Mouse (Mus musculus) forebrain, embryonic 16.5 days (tissue): ENCODE measurements around the gene Trim26. TPM values are rescaled to one million over a fixed set of nuclear protein-coding genes. Genes with fewer than 3 reads are reported as not detected.

ENCODE experiments used
- ATAC-seq: fragments of 200-750 bp; cut with Nextera tagmentation; 2 replicates; pipeline ENCODE4 v1.8.0; 2017; ENCODE audit warnings: mild to moderate bottlenecking, moderate library complexity
- H3K27ac ChIP-seq: fragments of 300-500 bp; sonication (generic); 2 replicates; pipeline ENCODE4 v1.5.1; 2014; ENCODE audit warnings: low read length, control low read depth
- H3K27me3 ChIP-seq: fragments of 300-500 bp; sonication (generic); replicated peaks from 2 replicates; pipeline ENCODE4 v1.6.1; 2014; ENCODE audit warnings: low read length; ENCODE audit not compliant: control insufficient read depth, insufficient read depth
- H3K36me3 ChIP-seq: fragments of 300-500 bp; sonication (generic); 2 replicates; pipeline ENCODE4 v1.6.1; 2014; ENCODE audit not compliant: control insufficient read depth, insufficient read depth
- H3K4me1 ChIP-seq: fragments of 300-500 bp; sonication (generic); replicated peaks from 2 replicates; pipeline ENCODE4 v1.6.1; 2014; ENCODE audit warnings: low read length; ENCODE audit not compliant: control insufficient read depth, insufficient read depth
- H3K4me2 ChIP-seq: fragments of 300-500 bp; sonication (generic); 2 replicates; pipeline ENCODE4 v1.6.1; 2014; ENCODE audit warnings: mild to moderate bottlenecking, low read length, control low read depth
- H3K4me3 ChIP-seq: fragments of 300-500 bp; sonication (generic); replicated peaks from 2 replicates; pipeline ENCODE4 v1.5.1; 2014; ENCODE audit warnings: mild to moderate bottlenecking, low read length, control low read depth
- H3K9ac ChIP-seq: fragments of 300-500 bp; sonication (generic); replicated peaks from 2 replicates; pipeline ENCODE4 v1.6.1; 2014; ENCODE audit warnings: low read depth, low read length, control low read depth
- H3K9me3 ChIP-seq: fragments of 300-500 bp; sonication (generic); 2 replicates; pipeline ENCODE4 v1.6.1; 2016; ENCODE audit warnings: low read length; ENCODE audit not compliant: control insufficient read depth
- WGBS: fragments of 180-500 bp; shearing (Covaris S2); extraction: QIAGEN DNeasy Blood & Tissue Kit; methylation state at CpG from one replicate; pipeline ENCODE4 v1.1.7; 2014; 5-methylcytosine and 5-hydroxymethylcytosine counted together
- polyA plus RNA-seq: library from polyadenylated mRNA; unstranded; fragments of >200 nt; fragmentation: Nextera tagmentation; extraction: Ambion mirVana; gene quantifications from 2 replicates; pipeline ENCODE4 v1.2.1, GENCODE M21; 2015

Gene Trim26
- polyA plus RNA-seq, 1 experiment from 2014 or later: 38.2 TPM

- H3K27ac ChIP-seq: no peak overlapping the region
- H3K9me3 ChIP-seq: no peaks in the 10 kb centered on the region
- no peaks in the 10 kb centered on the region for H3K4me1 ChIP-seq
- no peak for ATAC-seq
- no peak overlapping the region for H3K4me3 ChIP-seq
- no peak overlapping the region for H3K9ac ChIP-seq
- no peaks in the 10 kb centered on the region for H3K36me3 ChIP-seq
- no peak overlapping the region for H3K4me2 ChIP-seq
- no peaks in the 10 kb centered on the region for H3K27me3 ChIP-seq
Measured at GRCm38 (mm10) chr17:36844286-36844719, 7.4 kb downstream of the Trim26 start.

GRCm38 (mm10) chr17:36844725-36845124 lies 7.8 kb downstream of the Trim26 start:
- H3K4me2 ChIP-seq: no peak overlapping the region
- no peaks in the 10 kb centered on the region for H3K27me3 ChIP-seq
- no peak overlapping the region for H3K27ac ChIP-seq
- no peaks in the 10 kb centered on the region for H3K36me3 ChIP-seq
- ATAC-seq: no peak
- 50% methylated on average over 1 of the region's 1 CpGs for WGBS
- no peaks in the 10 kb centered on the region for H3K9me3 ChIP-seq
- no peak overlapping the region for H3K9ac ChIP-seq
- no peak overlapping the region for H3K4me3 ChIP-seq
- no peaks in the 10 kb centered on the region for H3K4me1 ChIP-seq

DNA sequence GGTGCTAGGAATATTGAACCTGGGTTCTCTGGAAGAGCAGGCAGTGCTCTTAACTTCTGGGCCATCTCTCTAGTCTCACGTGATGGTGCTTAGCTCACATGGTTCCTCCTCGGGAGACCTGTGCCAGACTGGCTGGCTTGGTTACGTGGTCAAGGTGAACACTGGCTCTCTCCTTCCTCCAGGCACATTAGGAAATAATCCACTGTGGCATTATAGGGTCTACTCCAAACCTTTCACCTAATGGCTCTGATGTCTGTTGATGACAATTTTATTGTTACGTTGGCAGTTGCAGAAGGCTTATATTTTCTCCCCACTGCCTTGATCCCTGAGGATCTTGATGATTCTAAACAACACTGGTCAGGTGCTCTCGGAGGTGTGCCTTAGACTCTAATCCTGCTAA lies 12.0 kb downstream of the Trim26 start:
- Histone ChIP-seq H3K27ac (no peak overlapping the region), H3K27me3 (no peaks in the 10 kb centered on the region), H3K4me1 (no peaks in the 10 kb centered on the region), H3K36me3 (peaks cover 3% of the 10 kb centered on the region; the same call in 1 of the 2 replicates), H3K4me3 (no peak overlapping the region), H3K4me2 (no peak overlapping the region), H3K9ac (no peak overlapping the region), H3K9me3 (no peaks in the 10 kb centered on the region)
- 84% methylated on average over 5 of the region's 5 CpGs for WGBS
- no peak for ATAC-seq

DNA sequence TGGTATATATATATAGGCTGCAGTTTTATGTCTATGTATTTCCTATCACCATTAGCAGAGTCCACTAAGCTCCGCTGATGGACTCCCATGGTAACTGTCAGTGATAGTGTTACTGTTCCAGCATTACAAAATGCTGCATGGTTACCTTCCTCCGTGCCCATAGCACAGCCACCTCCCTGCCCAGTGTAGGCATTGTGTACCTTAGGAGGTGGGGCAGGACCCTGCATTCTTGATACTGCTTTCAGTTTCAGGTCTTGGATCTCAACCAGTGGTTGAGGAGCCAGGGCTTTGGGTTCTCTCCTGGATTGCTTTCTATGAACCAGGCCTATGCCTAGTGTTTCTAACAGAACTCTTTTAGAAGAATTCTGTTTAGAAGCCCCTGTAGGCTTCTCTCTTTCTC lies 13.1 kb downstream of the Trim26 start:
- H3K9me3 ChIP-seq: no peaks in the 10 kb centered on the region
- no peak overlapping the region for H3K27ac ChIP-seq
- ATAC-seq: no peak
- no peaks in the 10 kb centered on the region for H3K27me3 ChIP-seq
- no peaks in the 10 kb centered on the region for H3K4me1 ChIP-seq
- H3K9ac ChIP-seq: no peak overlapping the region
- no peak overlapping the region for H3K4me3 ChIP-seq
- no peak overlapping the region for H3K4me2 ChIP-seq
- H3K36me3 ChIP-seq: peaks cover 6% of the 10 kb centered on the region
- WGBS: 92% methylated on average over 2 of the region's 2 CpGs

DNA sequence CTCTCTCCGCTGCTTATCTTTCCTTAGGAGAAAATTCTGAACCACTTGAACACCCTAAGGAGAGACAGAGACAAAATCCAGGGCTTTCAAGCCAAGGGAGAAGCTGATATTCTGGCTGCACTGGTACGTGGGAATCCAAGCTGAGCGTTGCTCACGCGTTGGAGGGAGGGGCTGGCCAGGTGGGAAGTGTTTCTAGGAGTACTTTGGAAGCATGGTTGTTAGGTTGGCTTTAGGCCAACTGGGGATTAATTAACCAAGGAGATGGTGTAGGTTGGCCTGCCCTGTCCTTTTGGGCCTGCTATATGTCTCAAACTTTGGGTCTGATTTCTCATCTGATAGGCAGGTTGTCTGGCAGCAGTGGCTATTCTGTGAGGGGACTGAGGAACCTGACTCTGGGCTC lies 14.3 kb downstream of the Trim26 start:
- Histone ChIP-seq H3K27ac (no peak overlapping the region), H3K4me2 (no peak overlapping the region), H3K9ac (no peak overlapping the region), H3K4me3 (no peak overlapping the region), H3K36me3 (peaks cover 6% of the 10 kb centered on the region), H3K27me3 (no peaks in the 10 kb centered on the region), H3K9me3 (no peaks in the 10 kb centered on the region), H3K4me1 (no peaks in the 10 kb centered on the region)
- no peak for ATAC-seq
- 84% methylated on average over 5 of the region's 5 CpGs for WGBS

- WGBS: 91% methylated on average over 5 of the region's 5 CpGs
- Histone ChIP-seq H3K9me3 (no peaks in the 10 kb centered on the region), H3K36me3 (peaks cover 8% of the 10 kb centered on the region)
Measured at GRCm38 (mm10) chr17:36851627-36852026, 14.7 kb downstream of the Trim26 start.

GRCm38 (mm10) chr17:36855484-36855883 lies 18.6 kb downstream of the Trim26 start:
- ATAC-seq: no peak
- H3K4me3 ChIP-seq: no peak overlapping the region
- WGBS: 93% methylated on average over 3 of the region's 3 CpGs
- no peaks in the 10 kb centered on the region for H3K4me1 ChIP-seq
- H3K9ac ChIP-seq: no peak overlapping the region
- peaks cover 25% of the 10 kb centered on the region for H3K36me3 ChIP-seq
- H3K27ac ChIP-seq: no peak overlapping the region
- no peaks in the 10 kb centered on the region for H3K9me3 ChIP-seq
- H3K27me3 ChIP-seq: no peaks in the 10 kb centered on the region
- no peak overlapping the region for H3K4me2 ChIP-seq

More at GRCm38 (mm10) chr17:36851627-36852026, 14.7 kb downstream of the Trim26 start:
- no peak overlapping the region for H3K9ac ChIP-seq
- no peaks in the 10 kb centered on the region for H3K27me3 ChIP-seq
- H3K4me1 ChIP-seq: no peaks in the 10 kb centered on the region
- no peak overlapping the region for H3K27ac ChIP-seq
- no peak for ATAC-seq
- no peak overlapping the region for H3K4me3 ChIP-seq
- H3K4me2 ChIP-seq: no peak overlapping the region

GRCm38 (mm10) chr17:36856236-36856635 lies 19.3 kb downstream of the Trim26 start:
- Histone ChIP-seq H3K27me3 (no peaks in the 10 kb centered on the region), H3K27ac (no peak overlapping the region), H3K36me3 (peaks cover 25% of the 10 kb centered on the region), H3K9ac (no peak overlapping the region), H3K4me2 (no peak overlapping the region), H3K4me1 (no peaks in the 10 kb centered on the region), H3K9me3 (no peaks in the 10 kb centered on the region), H3K4me3 (no peak overlapping the region)
- 90% methylated on average over 4 of the region's 4 CpGs for WGBS
- no peak for ATAC-seq

GRCm38 (mm10) chr17:36858181-36858580 lies 21.2 kb downstream of the Trim26 start:
- Histone ChIP-seq H3K4me2 (no peak overlapping the region), H3K4me1 (no peaks in the 10 kb centered on the region), H3K9ac (no peak overlapping the region), H3K27me3 (no peaks in the 10 kb centered on the region), H3K36me3 (peaks cover 25% of the 10 kb centered on the region), H3K27ac (no peak overlapping the region), H3K4me3 (no peak overlapping the region), H3K9me3 (no peaks in the 10 kb centered on the region)
- ATAC-seq: no peak
- 94% methylated on average over 3 of the region's 3 CpGs for WGBS

DNA sequence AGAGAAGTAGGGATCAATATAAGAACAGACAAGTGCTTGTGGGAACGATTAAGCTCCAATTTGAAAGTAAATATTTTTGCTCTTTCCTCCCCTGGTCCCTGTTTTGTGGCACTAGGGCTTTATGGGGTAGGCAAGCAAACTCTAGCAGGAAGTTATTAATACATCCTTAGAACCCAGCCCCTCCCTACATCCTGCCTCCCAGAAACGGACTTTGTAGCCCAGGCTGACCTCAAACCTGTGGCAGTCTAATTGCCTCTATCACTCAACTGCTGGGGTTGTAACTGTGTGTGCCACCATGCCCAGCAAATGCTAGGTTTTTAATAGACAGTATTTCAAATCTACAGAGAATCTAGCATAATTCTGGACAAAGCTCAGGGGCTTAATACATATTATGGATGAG lies 24.7 kb downstream of the Trim26 start:
- WGBS: 75% methylated on average over 2 of the region's 2 CpGs
- Histone ChIP-seq H3K9me3 (no peaks in the 10 kb centered on the region), H3K4me2 (no peak overlapping the region), H3K9ac (no peak overlapping the region), H3K4me1 (peaks cover 2% of the 10 kb centered on the region; the same call in 1 of the 2 replicates), H3K4me3 (no peak overlapping the region), H3K36me3 (peaks cover 17% of the 10 kb centered on the region; the same call in 1 of the 2 replicates), H3K27ac (no peak overlapping the region), H3K27me3 (no peaks in the 10 kb centered on the region)
- no peak for ATAC-seq
